Mouse (Mus musculus): ENCODE results near the gene St13. TPM values are rescaled to one million over a fixed set of nuclear protein-coding genes. Genes with fewer than 3 reads are reported as not detected.

St13 gene
- total and polyA plus RNA-seq, 3 experiments, result 192 to 646 (median 208) TPM

- dilution Hi-C loops (cut with MboI; ENCODE audit: extremely low pct_ligation_motif_present, extremely low pct_unique_long_range_greater_than_20kb, low sequenced_read_pairs) (no loop called here), in situ Hi-C loops (cut with MboI; ENCODE audit: low pct_ligation_motif_present, low pct_unique_long_range_greater_than_20kb, low sequenced_read_pairs) (loop anchor here (25.0 kb wide), 1 partner anchor 257 kb away; no protein-coding TSS in a partner anchor)
- H3K4me2 ChIP-seq (ENCODE audit: insufficient read depth, low read depth, poor library complexity, severe bottlenecking), result no peak overlapping the region
- H3K4me1 ChIP-seq (ENCODE audit: control insufficient read depth in 1 of 2, insufficient read depth in 2 of 2), result no peaks in the 10 kb centered on the region
- peaks cover 29 to 81% of the 10 kb centered on the region in 2 experiments for H3K36me3 ChIP-seq (replicated peaks in 1 of 2; ENCODE audit: control insufficient read depth in 1 of 2, insufficient read depth in 1 of 2, low read length in 1 of 2)
- no peaks in the 10 kb centered on the region for H3K79me2 ChIP-seq (replicated peaks; ENCODE audit: control insufficient read depth, extremely low read depth, insufficient read depth, poor library complexity, severe bottlenecking)
- no peak overlapping the region for H3K27ac ChIP-seq (ENCODE audit: insufficient read depth, low read depth)
- no peak for DNase-seq (ENCODE audit: extremely low read depth)
- no peak overlapping the region for H3K9ac ChIP-seq (ENCODE audit: insufficient read depth, low read depth)
- H3K4me3 ChIP-seq (replicated peaks in 1 of 3; ENCODE audit: low read depth in 2 of 3, low read length in 2 of 3, poor library complexity in 1 of 3), result no peak overlapping the region
- H3K9me3 ChIP-seq (replicated peaks; ENCODE audit: low read length), result peaks cover 7% of the 10 kb centered on the region
- no peaks in the 10 kb centered on the region for H3K27me3 ChIP-seq (replicated peaks)
- TF ChIP-seq NRF1 (IDR thresholded peaks at IDR 0.05; ENCODE audit: low read depth, low read length) (no peak), ZMIZ1 (IDR thresholded peaks at IDR 0.05; ENCODE audit: low read depth, low read length) (no peak), EP300 (IDR thresholded peaks at IDR 0.05; ENCODE audit: low read length) (no peak), ZNF384 (IDR thresholded peaks at IDR 0.05; ENCODE audit: low read depth, low read length) (no peak), MYC (IDR thresholded peaks at IDR 0.05; ENCODE audit: low read depth, low read length) (no peak)
These were observed 80.4 kb downstream of the St13 start for GRCm38 (mm10) chr15:81319462-81319861.

DNA sequence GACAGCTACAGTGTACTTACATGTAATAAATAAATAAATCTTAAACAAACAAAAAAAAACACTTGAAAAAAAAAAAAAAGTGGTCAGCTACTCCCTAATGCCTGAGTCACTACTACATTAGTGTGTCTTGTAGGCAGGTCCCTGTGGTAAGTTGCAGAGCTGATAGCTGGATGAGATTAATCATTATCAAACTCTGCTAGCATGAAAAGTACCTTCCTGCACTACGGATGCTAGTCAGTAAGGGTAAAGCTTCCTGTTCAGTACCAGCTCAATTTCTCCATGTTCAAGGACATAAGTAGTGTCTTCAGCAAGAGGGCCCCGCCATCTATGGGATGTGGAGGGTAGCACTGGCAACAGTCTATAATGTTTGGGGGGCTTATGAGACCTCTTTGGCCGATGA lies 85.9 kb downstream of the St13 start:
- H3K27ac ChIP-seq (ENCODE audit: insufficient read depth, low read depth), result no peak overlapping the region
- H3K4me3 ChIP-seq (replicated peaks in 1 of 3; ENCODE audit: low read depth in 2 of 3, low read length in 2 of 3, poor library complexity in 1 of 3), result no peak overlapping the region
- H3K79me2 ChIP-seq (replicated peaks; ENCODE audit: control insufficient read depth, extremely low read depth, insufficient read depth, poor library complexity, severe bottlenecking), result no peaks in the 10 kb centered on the region
- no peak overlapping the region for H3K9ac ChIP-seq (ENCODE audit: insufficient read depth, low read depth)
- peaks cover 4% of the 10 kb centered on the region for H3K9me3 ChIP-seq (replicated peaks; ENCODE audit: low read length)
- no peaks in the 10 kb centered on the region for H3K4me1 ChIP-seq (ENCODE audit: control insufficient read depth in 1 of 2, insufficient read depth in 2 of 2)
- dilution Hi-C loops (cut with MboI; ENCODE audit: extremely low pct_ligation_motif_present, extremely low pct_unique_long_range_greater_than_20kb, low sequenced_read_pairs), result no loop called here
- TF ChIP-seq E2F4 (IDR thresholded peaks at IDR 0.05; ENCODE audit: insufficient replicate concordance, low read depth, low read length) (no peak), TCF12 (IDR thresholded peaks at IDR 0.05; ENCODE audit: low read depth, low read length) (no peak), NELFE (IDR thresholded peaks at IDR 0.05; ENCODE audit: low read depth, low read length) (no peak), RCOR1 (conservative IDR thresholded peaks at IDR 0.05; ENCODE audit: low read depth, low read length) (no peak), MAX (IDR thresholded peaks at IDR 0.05; ENCODE audit: low read length) (no peak), GABPA (IDR thresholded peaks at IDR 0.05; ENCODE audit: insufficient replicate concordance, low read depth, low read length) (no peak), JUND (conservative IDR thresholded peaks at IDR 0.05; ENCODE audit: low read depth, low read length) (no peak), RAD21 (IDR thresholded peaks at IDR 0.05; ENCODE audit: low read depth, low read length) (no peak), MAFK (IDR thresholded peaks at IDR 0.05; ENCODE audit: insufficient replicate concordance, low read length) (no peak), IRF4 (IDR thresholded peaks at IDR 0.05; ENCODE audit: low read depth, low read length) (no peak), EP300 (IDR thresholded peaks at IDR 0.05; ENCODE audit: low read length) (no peak), USF1 (IDR thresholded peaks at IDR 0.05; ENCODE audit: low read depth, low read length) (no peak), JUN (IDR thresholded peaks at IDR 0.05; ENCODE audit: insufficient read depth, low read depth, low read length) (no peak), CHD1 (IDR thresholded peaks at IDR 0.05; ENCODE audit: low read depth, low read length) (no peak), MAZ (IDR thresholded peaks at IDR 0.05; ENCODE audit: low read depth, low read length) (no peak)
- in situ Hi-C loops (cut with MboI; ENCODE audit: low pct_ligation_motif_present, low pct_unique_long_range_greater_than_20kb, low sequenced_read_pairs), result loop anchor here (25.0 kb wide), 1 partner anchor 252 kb away; no protein-coding TSS in a partner anchor
- H3K27me3 ChIP-seq (replicated peaks), result no peaks in the 10 kb centered on the region
- peaks cover 9 to 35% of the 10 kb centered on the region in 2 experiments for H3K36me3 ChIP-seq (replicated peaks in 1 of 2; ENCODE audit: control insufficient read depth in 1 of 2, insufficient read depth in 1 of 2, low read length in 1 of 2)
- no peak for DNase-seq (ENCODE audit: extremely low read depth)
- no peak overlapping the region for H3K4me2 ChIP-seq (ENCODE audit: insufficient read depth, low read depth, poor library complexity, severe bottlenecking)

Other genes with a start within 250 kb of the St13 start
- gene Mrtfa, start 209.3 kb downstream of the St13 start, total RNA-seq (2012; rRNA removed), result 7.3 and 8.2 TPM in 2 replicates
- 4.1 and 4.6 TPM in 2 replicates for gene Mrtfa, start 209.3 kb downstream of the St13 start, total RNA-seq (2014; rRNA removed)
- 20.1 and 23.2 TPM in 2 replicates for gene Mrtfa, start 209.3 kb downstream of the St13 start, polyA plus RNA-seq (2012; ENCODE audit: insufficient read length, low read depth)
- not detected in 2 replicates for gene Mchr1, start 164.6 kb downstream of the St13 start, total RNA-seq (2012; rRNA removed)
- gene Mchr1, start 164.6 kb downstream of the St13 start, total RNA-seq (2014; rRNA removed), result not detected in 2 replicates
- gene Mchr1, start 164.6 kb downstream of the St13 start, polyA plus RNA-seq (2012; ENCODE audit: insufficient read length, low read depth), result not detected in 2 replicates
- gene Slc25a17, start 39.3 kb downstream of the St13 start, total RNA-seq (2012; rRNA removed), result 46.0 and 48.0 TPM in 2 replicates
- gene Slc25a17, start 39.3 kb downstream of the St13 start, total RNA-seq (2014; rRNA removed), result 99.4 and 100 TPM in 2 replicates
- 69.6 and 76.9 TPM in 2 replicates for gene Slc25a17, start 39.3 kb downstream of the St13 start, polyA plus RNA-seq (2012; ENCODE audit: insufficient read length, low read depth)
- gene Xpnpep3, start 61 bp upstream of the St13 start, total RNA-seq (2012; rRNA removed), result 5.2 and 6.3 TPM in 2 replicates
- gene Xpnpep3, start 61 bp upstream of the St13 start, total RNA-seq (2014; rRNA removed), result 4.3 TPM in 2 replicates
- 6.0 TPM in 2 replicates for gene Xpnpep3, start 61 bp upstream of the St13 start, polyA plus RNA-seq (2012; ENCODE audit: insufficient read length, low read depth)
- gene Dnajb7, start 8.2 kb upstream of the St13 start, total RNA-seq (2012; rRNA removed), result not detected in 2 replicates
- gene Dnajb7, start 8.2 kb upstream of the St13 start, total RNA-seq (2014; rRNA removed), result not detected in 2 replicates
- not detected in 2 replicates for gene Dnajb7, start 8.2 kb upstream of the St13 start, polyA plus RNA-seq (2012; ENCODE audit: insufficient read length, low read depth)
- gene Rbx1, start 66.2 kb upstream of the St13 start, total RNA-seq (2012; rRNA removed), result 238 and 249 TPM in 2 replicates
- 177 and 178 TPM in 2 replicates for gene Rbx1, start 66.2 kb upstream of the St13 start, total RNA-seq (2014; rRNA removed)
- 151 and 184 TPM in 2 replicates for gene Rbx1, start 66.2 kb upstream of the St13 start, polyA plus RNA-seq (2012; ENCODE audit: insufficient read length, low read depth)
- gene Ep300, start 185.3 kb upstream of the St13 start, total RNA-seq (2012; rRNA removed), result 16.4 and 17.4 TPM in 2 replicates
- 4.7 and 5.9 TPM in 2 replicates for gene Ep300, start 185.3 kb upstream of the St13 start, total RNA-seq (2014; rRNA removed)
- 23.1 and 33.2 TPM in 2 replicates for gene Ep300, start 185.3 kb upstream of the St13 start, polyA plus RNA-seq (2012; ENCODE audit: insufficient read length, low read depth)

Measured in CH12.LX (cell line).